Mouse (Mus musculus) spleen, postnatal 36 days (tissue): Measurements from ENCODE around the gene Slc35a3.
"Not testable (repeated sequence)": the region's sequence is repeated elsewhere in the genome, so short reads cannot be mapped to it uniquely, and the experiment has no call there.

Source experiments
- DNase-seq, 2 experiments: peaks; one replicate each; pipeline ENCODE4 v3.0.0; 2022; ENCODE audit warnings: low spot score in 2 of 2, mixed read lengths in 1 of 2

Gene Slc35a3

DNA sequence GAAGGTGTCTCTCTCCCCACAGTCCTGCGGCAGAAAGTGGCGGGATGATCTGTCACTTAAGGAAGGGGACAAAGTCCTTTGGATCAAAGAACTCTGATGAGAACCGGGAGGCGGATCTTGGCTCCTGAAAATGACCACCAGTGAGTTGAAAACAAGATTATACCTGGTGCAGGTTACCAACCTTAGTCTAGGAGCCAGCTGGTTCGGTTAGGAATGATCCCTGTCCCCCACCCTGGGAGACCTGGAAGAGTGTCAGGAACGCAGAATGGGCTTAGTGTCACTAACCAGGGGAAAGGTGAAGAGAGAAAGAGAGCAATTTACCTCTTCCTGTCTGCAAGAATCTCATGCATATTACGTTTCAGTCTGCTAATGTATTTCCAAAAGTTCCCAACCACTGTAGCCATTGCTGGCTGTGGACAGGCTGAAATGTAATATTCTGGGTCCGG, at the start of gene Slc35a3:
TSS of gene Slc35a3 (minus strand) at position 396 of the 446 bp plus-strand sequence.
- DNase-seq = no peak

- DNase-seq = no peak
Measured at GRCm38 (mm10) chr3:116752818-116753217, 40.2 kb upstream of the Slc35a3 start.

- peak; percentile 29 to 62 for DNase-seq
Measured at GRCm38 (mm10) chr3:116751191-116751860, 38.7 kb upstream of the Slc35a3 start.

- DNase-seq = peak in 1 of 2 experiments; percentile 7
Measured at GRCm38 (mm10) chr3:116748391-116749170, 36.0 kb upstream of the Slc35a3 start.

DNA sequence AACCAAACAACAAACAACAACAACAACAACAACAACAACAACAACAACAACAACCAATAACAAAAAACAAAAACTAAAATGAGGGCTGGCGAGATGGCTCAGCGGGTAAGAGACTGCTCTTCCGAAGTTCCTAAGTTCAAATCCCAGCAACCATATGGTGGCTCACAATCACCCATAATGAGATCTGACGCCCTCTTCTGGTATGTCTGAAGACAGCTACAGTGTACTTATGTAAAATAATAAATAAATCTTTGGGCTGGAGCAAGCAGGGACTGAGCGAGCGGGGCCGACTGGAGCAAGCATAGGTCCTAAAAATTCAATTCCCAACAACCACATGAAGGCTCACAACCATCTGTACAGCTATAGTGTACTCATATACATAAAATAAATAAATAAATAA, 35.0 kb upstream of the Slc35a3 start:
- not testable (repeated sequence) for DNase-seq

DNA sequence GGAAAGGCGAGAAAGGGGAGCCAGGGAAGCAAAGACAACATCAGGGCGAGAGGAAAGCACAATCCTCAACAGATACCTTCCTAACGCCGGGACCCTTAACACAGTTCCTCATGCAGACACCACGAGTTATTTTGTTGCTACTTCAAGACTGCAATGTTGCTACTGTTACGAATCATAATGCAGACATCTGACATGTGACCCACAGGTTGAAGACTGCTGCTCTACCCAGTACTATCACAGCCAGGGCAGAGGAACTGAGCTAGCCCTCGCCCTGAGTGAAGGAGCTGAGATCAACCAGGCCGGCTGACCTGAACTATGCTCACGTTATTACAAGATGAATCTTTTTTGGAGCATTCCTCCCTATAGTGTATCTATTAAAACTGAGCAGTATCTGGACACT, 28.3 kb upstream of the Slc35a3 start:
- no peak for DNase-seq

DNA sequence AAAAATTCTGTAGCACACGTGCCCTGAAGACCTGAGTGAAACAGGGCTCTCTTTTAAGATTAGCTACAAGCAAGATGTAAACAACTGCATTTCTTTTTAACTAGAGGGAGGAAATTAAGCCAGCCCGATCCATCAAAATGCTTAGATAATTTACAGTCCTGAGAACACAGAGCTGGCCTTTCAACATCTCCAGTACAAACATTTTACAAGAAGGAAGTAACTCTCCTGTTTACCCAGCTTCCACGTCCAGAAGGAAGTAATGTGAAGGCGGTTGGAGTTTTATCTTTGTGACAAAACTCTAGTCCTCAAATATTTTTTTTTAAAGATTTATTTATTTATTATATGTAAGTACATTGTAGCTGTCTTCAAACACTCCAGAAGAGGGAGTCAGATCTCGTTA, 27.5 kb upstream of the Slc35a3 start:
- DNase-seq = no peak

DNA sequence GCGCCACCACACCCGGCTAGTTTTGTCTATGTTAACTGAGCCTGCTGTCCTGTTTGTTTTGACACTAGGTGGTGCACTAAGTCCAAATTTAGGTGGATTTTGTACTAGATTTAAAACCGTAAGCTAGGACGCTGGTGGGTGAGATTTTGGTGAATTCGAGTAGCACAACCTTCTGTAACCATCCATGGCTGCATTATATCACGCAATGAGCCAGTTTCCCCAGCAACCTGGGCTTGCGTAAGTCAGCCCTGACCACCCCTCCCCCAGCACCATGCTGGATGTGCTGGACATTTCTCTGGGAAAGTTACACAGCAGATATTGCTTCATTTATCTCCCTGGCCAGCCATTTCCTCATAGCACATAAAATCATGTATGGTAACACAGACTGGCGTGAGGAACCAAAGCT, 24.7 kb upstream of the Slc35a3 start:
- no peak for DNase-seq

GRCm38 (mm10) chr3:116729483-116730174, 17.0 kb upstream of the Slc35a3 start:
- DNase-seq = no peak

DNA sequence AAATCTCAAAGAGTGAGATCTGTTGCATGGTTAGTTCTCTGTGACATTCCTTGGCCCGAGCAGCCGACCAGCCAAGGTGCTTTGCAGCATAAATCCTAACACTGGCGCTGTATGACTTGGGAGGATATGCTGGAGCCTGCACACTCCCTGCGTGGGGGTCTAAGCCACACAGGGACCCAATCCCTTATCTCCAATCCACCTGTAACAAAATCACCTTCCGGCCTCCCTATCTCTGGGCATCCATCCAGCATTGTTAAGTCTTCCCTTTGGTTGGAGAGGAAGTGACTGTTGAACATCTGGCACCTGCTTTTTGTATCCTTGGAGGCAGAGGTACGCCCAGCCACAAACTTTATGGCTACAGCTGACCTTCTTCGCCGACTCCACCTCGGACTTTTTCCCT, 14.2 kb upstream of the Slc35a3 start:
- no peak for DNase-seq

GRCm38 (mm10) chr3:116723496-116724481, 11.2 kb upstream of the Slc35a3 start:
- DNase-seq = no peak

GRCm38 (mm10) chr3:116722980-116723379, 10.3 kb upstream of the Slc35a3 start:
- no peak for DNase-seq

DNA sequence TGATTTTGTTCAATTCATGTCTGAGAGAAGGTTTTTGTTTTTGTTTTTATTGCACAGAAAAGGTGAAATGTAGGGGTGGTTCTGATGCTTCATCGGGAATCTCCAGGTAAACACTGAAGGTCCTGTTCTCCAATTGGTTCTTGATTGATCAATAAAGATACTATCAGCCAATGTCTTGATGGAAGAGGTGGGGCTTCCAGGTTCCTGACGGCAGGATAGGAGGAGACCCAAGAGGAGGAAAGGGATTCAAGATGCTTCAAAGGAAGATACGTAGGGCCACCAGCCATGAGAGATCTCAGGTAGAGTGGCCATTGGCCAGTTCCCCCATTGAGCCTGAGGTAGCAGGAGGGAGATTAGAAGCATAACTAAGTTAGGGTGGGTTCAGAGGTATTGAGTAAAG, 6.3 kb upstream of the Slc35a3 start:
- DNase-seq = no peak

DNA sequence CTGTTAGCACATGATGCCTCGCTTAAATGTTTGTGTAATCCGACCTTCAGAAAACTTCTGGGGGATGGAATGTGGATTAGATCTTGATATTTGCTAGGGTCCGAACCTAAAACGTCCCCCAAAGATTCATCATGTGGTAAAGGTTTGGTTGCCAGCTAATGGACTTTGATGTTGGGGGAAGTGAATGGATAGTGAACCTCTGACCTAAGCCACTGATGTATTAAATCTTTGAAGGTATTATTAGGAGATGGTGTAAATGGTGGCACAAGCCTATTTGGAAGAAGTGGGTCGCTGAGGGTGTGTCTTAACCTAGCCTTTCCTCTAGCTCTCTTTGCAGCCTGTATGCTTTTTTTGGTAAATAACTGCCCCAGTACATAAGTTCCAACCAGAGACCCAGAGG, 400 bp upstream of the Slc35a3 start:
- no peak for DNase-seq

DNA sequence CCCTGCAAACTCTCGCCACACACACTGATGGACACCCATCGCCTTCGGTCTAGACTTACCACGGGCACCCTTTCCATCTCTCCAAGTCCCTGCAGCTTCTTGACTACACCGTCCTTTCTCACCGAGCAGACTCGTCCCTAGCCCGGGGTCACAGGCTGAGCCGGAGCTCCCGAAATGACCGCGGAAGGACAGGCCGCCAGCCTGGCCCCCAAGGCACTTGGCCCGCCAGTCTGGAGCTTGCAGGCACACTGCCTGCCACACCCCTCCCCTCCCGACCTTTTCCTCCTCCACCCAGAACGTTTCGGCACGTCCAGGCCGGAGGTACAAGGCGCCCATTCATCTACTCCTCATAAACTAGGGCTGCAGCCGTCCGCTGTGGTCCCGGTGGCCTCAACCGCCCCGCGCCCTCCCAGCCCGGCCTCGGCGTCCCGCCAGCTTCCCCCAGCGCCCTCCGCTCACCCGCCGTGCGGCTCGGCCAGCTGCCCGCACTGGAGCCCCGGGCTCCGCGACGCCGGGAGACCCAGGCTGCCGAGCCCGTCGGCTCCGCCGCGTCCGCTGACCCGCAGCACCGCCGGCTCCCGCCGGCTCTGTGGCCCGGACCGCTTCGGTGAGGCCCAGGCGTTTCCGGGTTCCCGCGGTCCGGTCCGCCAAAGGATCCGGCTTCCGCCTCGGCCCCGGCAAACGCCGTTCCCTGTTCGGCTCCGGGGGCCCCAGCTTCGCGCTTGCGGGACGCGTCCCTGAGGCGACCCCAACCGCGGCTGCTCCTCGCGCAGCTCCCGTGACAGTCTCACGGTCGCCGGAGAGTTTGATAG, 801 bp downstream of the Slc35a3 start:
- DNase-seq = peak; percentile 62 to 67

DNA sequence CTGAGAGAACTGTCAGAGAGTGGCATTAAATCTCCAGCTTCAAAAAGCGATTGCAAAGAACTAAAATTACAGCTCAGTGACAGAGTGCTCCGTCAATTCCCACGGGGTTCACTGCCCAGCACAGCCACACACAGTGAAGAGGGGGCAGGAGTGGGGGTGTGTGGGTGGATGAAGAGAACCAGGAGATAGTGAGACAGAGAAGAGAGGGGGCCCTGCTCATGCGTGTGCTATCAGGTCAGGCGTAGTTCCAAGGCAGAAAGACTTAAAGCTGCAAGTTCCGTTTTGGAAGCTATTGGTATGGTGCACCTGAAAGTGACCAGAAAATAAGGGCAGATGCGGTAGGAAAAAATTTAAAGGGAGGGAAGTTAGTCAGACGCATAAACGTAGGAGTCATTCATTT, 1.7 kb downstream of the Slc35a3 start:
- no peak for DNase-seq

- DNase-seq = no peak
Measured at GRCm38 (mm10) chr3:116705637-116706204, 6.9 kb downstream of the Slc35a3 start.

DNA sequence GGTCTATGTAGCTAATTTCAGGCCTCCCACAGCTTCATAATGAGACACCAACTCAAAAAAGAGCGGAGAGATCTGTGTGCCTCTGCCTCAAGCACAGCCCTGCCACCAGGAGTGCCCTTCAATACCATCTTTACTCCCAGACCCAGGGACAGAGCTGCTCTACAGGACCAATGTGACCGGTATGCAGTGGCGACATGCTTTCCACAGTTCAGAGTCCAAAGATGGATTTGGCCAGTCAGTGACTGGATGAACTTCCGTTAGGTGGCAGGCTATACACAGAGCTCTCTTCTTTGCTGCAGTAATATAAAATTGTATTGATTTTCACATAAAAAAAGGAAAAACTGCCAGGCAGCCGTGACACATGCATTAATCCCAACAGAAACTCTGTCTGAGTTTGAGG, 8.8 kb downstream of the Slc35a3 start:
- no peak for DNase-seq

GRCm38 (mm10) chr3:116702647-116703272, 9.9 kb downstream of the Slc35a3 start:
- no peak for DNase-seq

GRCm38 (mm10) chr3:116701601-116702000, 11.0 kb downstream of the Slc35a3 start:
- DNase-seq = no peak
